Mouse (Mus musculus): ENCODE results near the gene Ccdc43. TPM values are rescaled to one million over a fixed set of nuclear protein-coding genes. Genes with fewer than 3 reads are reported as not detected.
A peak's percentile ranks its signal among the peaks of the same experiment; 100 is the strongest.

Gene Ccdc43
- 47.9 and 56.3 TPM in 2 replicates for polyA plus RNA-seq (2016; fragmentation: Nextera tagmentation; extraction: Ambion mirVana)

- H3K27ac ChIP-seq (replicated peaks): peak within 1 kb of the TSS; percentile 52
- peak within 1 kb of the TSS; percentile 82 for H3K4me3 ChIP-seq
Measured at GRCm38 (mm10) chr11:102697338-102698017, at the start of gene Ccdc43. Gene Ccdc43, minus strand, starts transcription at chr11:102697782.

GRCm38 (mm10) chr11:102744746-102745145, 47.2 kb upstream of the Ccdc43 start:
- ATAC-seq (ENCODE audit: low FRiP score, low read depth): no peak
- Histone ChIP-seq H3K27me3 (peaks cover 12% of the 10 kb centered on the region; the same call in 1 of the 2 replicates), H3K9ac (replicated peaks) (no peak overlapping the region), H3K9me3 (no peaks in the 10 kb centered on the region), H3K27ac (replicated peaks) (no peak overlapping the region), H3K4me2 (replicated peaks) (no peak overlapping the region), H3K36me3 (no peaks in the 10 kb centered on the region), H3K4me3 (no peak overlapping the region), H3K4me1 (peaks cover 13% of the 10 kb centered on the region)
- 84% methylated on average over 3 of the region's 3 CpGs for WGBS

More at GRCm38 (mm10) chr11:102697338-102698017, at the start of gene Ccdc43:
- no peaks in the 10 kb centered on the region for H3K9me3 ChIP-seq
- peak within 1 kb of the TSS; percentile 79 for H3K4me2 ChIP-seq (replicated peaks)
- H3K9ac ChIP-seq (replicated peaks): peak within 1 kb of the TSS; percentile 87
- WGBS: under 1% methylated on average over 49 of the region's 49 CpGs
- peaks cover 15% of the 10 kb centered on the region for H3K4me1 ChIP-seq
- no peaks in the 10 kb centered on the region for H3K27me3 ChIP-seq
- peaks cover 12% of the 10 kb centered on the region; the same call in 1 of the 2 replicates for H3K36me3 ChIP-seq
- peak; percentile 93 for ATAC-seq (ENCODE audit: low FRiP score, low read depth)

- Histone ChIP-seq H3K36me3 (no peaks in the 10 kb centered on the region), H3K4me1 (peaks cover 18% of the 10 kb centered on the region), H3K4me2 (replicated peaks) (no peak overlapping the region), H3K4me3 (no peak overlapping the region), H3K27ac (replicated peaks) (no peak overlapping the region), H3K27me3 (peaks cover 29% of the 10 kb centered on the region), H3K9ac (replicated peaks) (no peak overlapping the region), H3K9me3 (no peaks in the 10 kb centered on the region)
- WGBS: 80% methylated on average over 5 of the region's 5 CpGs
- no peak for ATAC-seq (ENCODE audit: low FRiP score, low read depth)
Measured at GRCm38 (mm10) chr11:102742843-102743242, 45.3 kb upstream of the Ccdc43 start.

GRCm38 (mm10) chr11:102742066-102742465, 44.5 kb upstream of the Ccdc43 start:
- H3K4me1 ChIP-seq: peaks cover 18% of the 10 kb centered on the region
- H3K27me3 ChIP-seq: peaks cover 31% of the 10 kb centered on the region
- 64% methylated on average over 7 of the region's 7 CpGs for WGBS
- no peak overlapping the region for H3K4me3 ChIP-seq
- H3K9ac ChIP-seq (replicated peaks): no peak overlapping the region
- H3K36me3 ChIP-seq: no peaks in the 10 kb centered on the region
- no peaks in the 10 kb centered on the region for H3K9me3 ChIP-seq
- H3K4me2 ChIP-seq (replicated peaks): no peak overlapping the region
- no peak for ATAC-seq (ENCODE audit: low FRiP score, low read depth)
- H3K27ac ChIP-seq (replicated peaks): no peak overlapping the region

GRCm38 (mm10) chr11:102741129-102741950, 43.8 kb upstream of the Ccdc43 start:
- Histone ChIP-seq H3K9me3 (no peaks in the 10 kb centered on the region), H3K27ac (replicated peaks) (no peak overlapping the region), H3K4me3 (no peak overlapping the region), H3K4me1 (peaks cover 18% of the 10 kb centered on the region), H3K36me3 (no peaks in the 10 kb centered on the region), H3K27me3 (peaks cover 33% of the 10 kb centered on the region), H3K4me2 (replicated peaks) (no peak overlapping the region), H3K9ac (replicated peaks) (no peak overlapping the region)
- no peak for ATAC-seq (ENCODE audit: low FRiP score, low read depth)
- WGBS: 9% methylated on average over 21 of the region's 22 CpGs

GRCm38 (mm10) chr11:102740634-102741033, 43.1 kb upstream of the Ccdc43 start:
- no peak overlapping the region for H3K4me2 ChIP-seq (replicated peaks)
- 50% methylated on average over 11 of the region's 11 CpGs for WGBS
- no peaks in the 10 kb centered on the region for H3K36me3 ChIP-seq
- H3K27ac ChIP-seq (replicated peaks): no peak overlapping the region
- no peak overlapping the region for H3K4me3 ChIP-seq
- no peak overlapping the region for H3K9ac ChIP-seq (replicated peaks)
- H3K4me1 ChIP-seq: peaks cover 18% of the 10 kb centered on the region
- no peaks in the 10 kb centered on the region for H3K9me3 ChIP-seq
- no peak for ATAC-seq (ENCODE audit: low FRiP score, low read depth)
- H3K27me3 ChIP-seq: peaks cover 33% of the 10 kb centered on the region

- H3K4me3 ChIP-seq: peak overlapping the region; percentile 39
- H3K9ac ChIP-seq (replicated peaks): peak overlapping the region; percentile 48
- H3K27ac ChIP-seq (replicated peaks): peak overlapping the region; percentile 62
- no peaks in the 10 kb centered on the region for H3K9me3 ChIP-seq
- peaks cover 18% of the 10 kb centered on the region for H3K4me1 ChIP-seq
- H3K36me3 ChIP-seq: no peaks in the 10 kb centered on the region
- peak; percentile 49; the same call in 1 of the 2 replicates for ATAC-seq (ENCODE audit: low FRiP score, low read depth)
- peak overlapping the region; percentile 68 for H3K4me2 ChIP-seq (replicated peaks)
- peaks cover 33% of the 10 kb centered on the region for H3K27me3 ChIP-seq
- 5% methylated on average over 20 of the region's 20 CpGs for WGBS
Measured at GRCm38 (mm10) chr11:102739278-102739966, 41.8 kb upstream of the Ccdc43 start.

GRCm38 (mm10) chr11:102738046-102738445, 40.5 kb upstream of the Ccdc43 start:
- WGBS: 87% methylated on average over 3 of the region's 3 CpGs
- peaks cover 18% of the 10 kb centered on the region for H3K4me1 ChIP-seq
- H3K9me3 ChIP-seq: no peaks in the 10 kb centered on the region
- no peak for ATAC-seq (ENCODE audit: low FRiP score, low read depth)
- H3K4me3 ChIP-seq: no peak overlapping the region
- H3K27ac ChIP-seq (replicated peaks): no peak overlapping the region
- no peak overlapping the region for H3K4me2 ChIP-seq (replicated peaks)
- H3K9ac ChIP-seq (replicated peaks): no peak overlapping the region
- peaks cover 33% of the 10 kb centered on the region for H3K27me3 ChIP-seq
- H3K36me3 ChIP-seq: no peaks in the 10 kb centered on the region

GRCm38 (mm10) chr11:102734961-102735360, 37.4 kb upstream of the Ccdc43 start:
- no peak overlapping the region for H3K4me2 ChIP-seq (replicated peaks)
- WGBS: 93% methylated on average over 6 of the region's 6 CpGs
- no peak overlapping the region for H3K4me3 ChIP-seq
- peaks cover 21% of the 10 kb centered on the region for H3K27me3 ChIP-seq
- no peaks in the 10 kb centered on the region for H3K9me3 ChIP-seq
- no peaks in the 10 kb centered on the region for H3K36me3 ChIP-seq
- no peak overlapping the region for H3K27ac ChIP-seq (replicated peaks)
- no peak overlapping the region for H3K9ac ChIP-seq (replicated peaks)
- ATAC-seq (ENCODE audit: low FRiP score, low read depth): no peak
- H3K4me1 ChIP-seq: peaks cover 6% of the 10 kb centered on the region

GRCm38 (mm10) chr11:102733146-102733545, 35.6 kb upstream of the Ccdc43 start:
- no peak overlapping the region for H3K9ac ChIP-seq (replicated peaks)
- H3K9me3 ChIP-seq: no peaks in the 10 kb centered on the region
- no peaks in the 10 kb centered on the region for H3K36me3 ChIP-seq
- H3K4me3 ChIP-seq: no peak overlapping the region
- H3K4me1 ChIP-seq: no peaks in the 10 kb centered on the region
- no peak overlapping the region for H3K4me2 ChIP-seq (replicated peaks)
- no peak for ATAC-seq (ENCODE audit: low FRiP score, low read depth)
- H3K27ac ChIP-seq (replicated peaks): no peak overlapping the region
- peaks cover 7% of the 10 kb centered on the region for H3K27me3 ChIP-seq
- 83% methylated on average over 5 of the region's 5 CpGs for WGBS

- WGBS: 86% methylated on average over 6 of the region's 6 CpGs
- Histone ChIP-seq H3K36me3 (no peaks in the 10 kb centered on the region), H3K27me3 (no peaks in the 10 kb centered on the region), H3K9ac (replicated peaks) (no peak overlapping the region), H3K27ac (replicated peaks) (no peak overlapping the region), H3K4me2 (replicated peaks) (no peak overlapping the region), H3K4me3 (no peak overlapping the region), H3K9me3 (no peaks in the 10 kb centered on the region), H3K4me1 (no peaks in the 10 kb centered on the region)
- no peak for ATAC-seq (ENCODE audit: low FRiP score, low read depth)
Measured at GRCm38 (mm10) chr11:102731366-102731765, 33.8 kb upstream of the Ccdc43 start.

GRCm38 (mm10) chr11:102729835-102730234, 32.3 kb upstream of the Ccdc43 start:
- H3K27me3 ChIP-seq: no peaks in the 10 kb centered on the region
- no peaks in the 10 kb centered on the region for H3K36me3 ChIP-seq
- no peak overlapping the region for H3K4me2 ChIP-seq (replicated peaks)
- no peaks in the 10 kb centered on the region for H3K4me1 ChIP-seq
- no peak overlapping the region for H3K27ac ChIP-seq (replicated peaks)
- H3K9me3 ChIP-seq: no peaks in the 10 kb centered on the region
- ATAC-seq (ENCODE audit: low FRiP score, low read depth): no peak
- 88% methylated on average over 3 of the region's 3 CpGs for WGBS
- H3K9ac ChIP-seq (replicated peaks): no peak overlapping the region
- H3K4me3 ChIP-seq: no peak overlapping the region
